Mouse (Mus musculus): ENCODE measurements around the gene Maoa. TPM values are rescaled to one million over a fixed set of nuclear protein-coding genes. Genes with fewer than 3 reads are reported as not detected.
A peak's percentile ranks its signal among the peaks of the same experiment; 100 is the strongest.

Gene Maoa
- total RNA-seq (2021) = 10 to 100 TPM; 27.6 to 35.1 TPM
- long read RNA-seq, experiment 1, full-length matches to known transcripts = 16 of 17 reads
- long read RNA-seq, experiment 1, partial matches to known transcripts = 1 of 17 reads
- long read RNA-seq, experiment 1, other reads (novel, unspliced or antisense) = 0 of 17 reads
- long read RNA-seq, experiment 2, full-length matches to known transcripts = 44 of 48 reads
- long read RNA-seq, experiment 2, partial matches to known transcripts = 1 of 48 reads
- long read RNA-seq, experiment 2, other reads (novel, unspliced or antisense) = 3 of 48 reads

- peak; percentile 63 for DNase-seq (ENCODE audit: low spot score in 2 of 2)
Measured at GRCm38 (mm10) chrX:16619034-16619929, at the start of gene Maoa. Gene Maoa, plus strand, starts transcription at chrX:16619698.

GRCm38 (mm10) chrX:16618225-16619033 is 1.1 kb upstream of the Maoa start:
- DNase-seq (ENCODE audit: low spot score in 2 of 2) = peak; percentile 84

GRCm38 (mm10) chrX:16656511-16656910 is 37.0 kb downstream of the Maoa start:
- DNase-seq (ENCODE audit: low spot score in 2 of 2) = no peak

- DNase-seq (ENCODE audit: low spot score in 2 of 2) = no peak
Measured at GRCm38 (mm10) chrX:16706094-16706493, 86.6 kb downstream of the Maoa start.

GRCm38 (mm10) chrX:16714033-16714432 is 94.5 kb downstream of the Maoa start:
- no peak for DNase-seq (ENCODE audit: low spot score in 2 of 2)

Other genes starting within 250 kb of the Maoa start
- not detected for gene Cypt1, start 96.8 kb upstream of the Maoa start, total RNA-seq (2021)
- gene Maob, start 197.7 kb downstream of the Maoa start, total RNA-seq (2021) = 10 to 100 TPM; 24.0 to 43.5 TPM